Mouse (Mus musculus): ENCODE data around the gene Gas2l2.

DNA sequence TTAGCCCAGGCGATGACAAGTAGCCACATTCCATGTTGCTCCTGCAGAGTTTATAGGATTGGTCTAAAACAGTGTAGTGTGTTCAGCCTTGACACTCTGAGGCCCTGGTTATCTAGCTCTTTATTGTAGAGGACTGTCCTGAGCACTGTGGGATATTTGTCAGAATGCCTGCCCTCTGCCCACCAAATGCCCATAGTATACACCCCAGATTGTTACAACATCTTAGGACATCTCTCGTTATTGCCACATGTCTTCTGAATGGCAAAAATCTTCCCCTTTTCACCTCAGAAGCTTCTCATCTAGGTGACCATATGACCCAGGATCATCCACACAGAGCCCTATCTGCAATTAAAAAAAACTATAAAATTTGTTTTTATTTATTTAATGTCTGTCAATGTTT, 3.3 kb upstream of the Gas2l2 start:
- TF ChIP-seq GATA1 (IDR thresholded peaks at IDR 0.05; ENCODE audit: low read length) (no peak), TAL1 (IDR thresholded peaks at IDR 0.05; ENCODE audit: low read length) (no peak)

Data from erythroblast, embryonic 14.5 days (primary cell).